Mouse (Mus musculus) monocyte, adult 5-6 weeks (primary cell): ENCODE results near the gene Pxdn. TPM values are rescaled to one million over a fixed set of nuclear protein-coding genes. Genes with fewer than 3 reads are reported as not detected.

ENCODE experiments used
- ATAC-seq: fragments of 153-309, 156-312 bp; replicated peaks from 2 replicates; pipeline ENCODE4 v1.8.0; 2017; ENCODE audit warnings: mild to moderate bottlenecking; ENCODE audit not compliant: low TSS enrichment, insufficient number of reproducible peaks, severe bottlenecking, poor library complexity, low FRiP score
- total RNA-seq: library from RNA; stranded (forward); fragments of 200-1000, 200-491, 200-594 nt; gene quantifications from 3 replicates; pipeline ENCODE4 v1.2.3, GENCODE M21; 2017

The Pxdn gene
- total RNA-seq, 1 experiment from 2014 or later, result not detected

GRCm38 (mm10) chr12:29951043-29951442 is 13.6 kb downstream of the Pxdn start:
- no peak for ATAC-seq

GRCm38 (mm10) chr12:29951485-29951884 is 14.1 kb downstream of the Pxdn start:
- no peak for ATAC-seq

GRCm38 (mm10) chr12:29952102-29952501 is 14.7 kb downstream of the Pxdn start:
- ATAC-seq, result no peak

GRCm38 (mm10) chr12:29953999-29954398 is 16.6 kb downstream of the Pxdn start:
- no peak for ATAC-seq

- ATAC-seq, result no peak
Measured at GRCm38 (mm10) chr12:29954464-29954863, 17.1 kb downstream of the Pxdn start.

GRCm38 (mm10) chr12:29956969-29957368 is 19.6 kb downstream of the Pxdn start:
- ATAC-seq, result no peak

- no peak for ATAC-seq
Measured at GRCm38 (mm10) chr12:29958637-29959036, 21.2 kb downstream of the Pxdn start.

- no peak for ATAC-seq
Measured at GRCm38 (mm10) chr12:29961041-29961440, 23.6 kb downstream of the Pxdn start.

- no peak for ATAC-seq
Measured at GRCm38 (mm10) chr12:29965016-29965415, 27.6 kb downstream of the Pxdn start.

- ATAC-seq, result no peak
Measured at GRCm38 (mm10) chr12:29971795-29972464, 34.5 kb downstream of the Pxdn start.

- no peak for ATAC-seq
Measured at GRCm38 (mm10) chr12:29972533-29972932, 35.1 kb downstream of the Pxdn start.

- ATAC-seq, result no peak
Measured at GRCm38 (mm10) chr12:29980076-29980475, 42.7 kb downstream of the Pxdn start.

GRCm38 (mm10) chr12:29981722-29982293 is 44.4 kb downstream of the Pxdn start:
- no peak for ATAC-seq

GRCm38 (mm10) chr12:29983190-29983589 is 45.8 kb downstream of the Pxdn start:
- ATAC-seq, result no peak

GRCm38 (mm10) chr12:29985126-29985525 is 47.7 kb downstream of the Pxdn start:
- ATAC-seq, result no peak

GRCm38 (mm10) chr12:29986241-29986640 is 48.8 kb downstream of the Pxdn start:
- no peak for ATAC-seq

- ATAC-seq, result no peak
Measured at GRCm38 (mm10) chr12:29998895-29999294, 61.5 kb downstream of the Pxdn start.

- no peak for ATAC-seq
Measured at GRCm38 (mm10) chr12:30001951-30002350, 64.5 kb downstream of the Pxdn start.

GRCm38 (mm10) chr12:30003680-30004364 is 66.4 kb downstream of the Pxdn start:
- ATAC-seq, result no peak

- ATAC-seq, result no peak
Measured at GRCm38 (mm10) chr12:30004365-30004723, 66.9 kb downstream of the Pxdn start.
